Mouse (Mus musculus) adrenal gland, postnatal 4 days (tissue): Measurements from ENCODE around the gene Sfxn4. TPM values are rescaled to one million over a fixed set of nuclear protein-coding genes. Genes with fewer than 3 reads are reported as not detected.
A peak's percentile ranks its signal among the peaks of the same experiment; 100 is the strongest.

Experiments used
- DNase-seq, 2 experiments: peaks; one replicate each; pipeline ENCODE4 v3.0.0; 2021 to 2022; ENCODE audit warnings: low spot score in 2 of 2, mixed read lengths in 2 of 2
- total RNA-seq, 2 experiments: library from RNA; stranded (reverse); gene quantifications; 2 replicates each; pipeline ENCODE4 v1.2.3; 2021

Gene Sfxn4
- total RNA-seq, 2 experiments from 2014 or later = 6.4 to 6.7 TPM

DNA sequence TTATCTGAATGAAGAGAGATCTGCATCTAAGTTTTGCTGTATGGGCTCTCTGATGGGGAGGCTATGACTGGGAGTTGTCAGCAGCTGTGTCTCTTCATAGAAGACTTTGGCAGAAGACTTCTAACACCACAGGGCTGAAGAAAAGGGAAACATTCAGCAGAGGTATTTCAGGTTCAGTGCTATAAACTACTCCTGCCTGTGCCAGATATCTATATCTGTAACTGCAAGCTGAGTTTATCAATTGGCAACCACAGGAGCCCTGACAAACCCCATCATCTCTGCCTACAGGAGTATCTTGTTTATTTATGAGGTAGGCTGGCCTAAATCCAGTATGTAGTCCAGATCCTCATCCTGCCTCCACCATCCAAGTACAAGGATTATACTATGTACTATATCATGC is 18.0 kb downstream of the Sfxn4 start:
- DNase-seq = no peak

DNA sequence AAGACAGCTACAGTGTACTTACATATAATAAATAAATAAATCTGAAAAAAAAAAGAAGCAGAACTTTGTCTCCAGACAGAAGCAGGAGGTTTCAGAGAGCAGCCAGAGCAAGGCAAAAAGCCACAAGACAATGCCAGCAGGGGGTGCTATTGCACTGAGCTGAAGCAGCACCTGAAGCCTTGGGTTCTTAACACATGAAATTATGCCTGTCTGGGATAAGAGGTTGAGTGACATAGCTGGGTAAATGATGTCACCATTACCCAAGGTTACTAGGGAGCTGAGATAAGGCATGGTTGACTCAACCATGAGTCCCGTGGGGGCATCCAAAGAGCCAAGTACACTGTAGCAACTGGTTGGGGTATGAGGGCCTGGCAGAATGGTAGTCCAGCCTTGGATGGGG is 23.5 kb downstream of the Sfxn4 start:
- DNase-seq = peak; percentile 51 to 71

DNA sequence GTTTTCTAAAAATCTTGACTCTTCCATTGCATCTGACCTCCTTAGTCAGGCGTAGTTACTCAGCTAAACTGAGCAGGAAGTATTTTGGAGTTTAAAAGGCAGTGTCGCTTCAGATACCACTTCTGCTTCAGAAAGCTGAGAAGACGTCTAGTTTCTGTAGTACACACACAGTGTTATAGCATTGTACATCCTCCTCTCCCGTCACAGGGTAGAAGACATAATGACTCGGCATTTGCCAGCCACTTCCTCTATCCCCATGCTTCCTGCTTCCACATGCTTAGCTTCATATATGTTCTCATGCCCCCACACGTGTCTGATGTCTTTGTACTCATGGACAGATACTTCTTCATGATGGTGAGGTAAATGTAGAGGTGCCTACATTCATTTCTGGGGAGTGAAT is 42.6 kb downstream of the Sfxn4 start:
- no peak for DNase-seq

DNA sequence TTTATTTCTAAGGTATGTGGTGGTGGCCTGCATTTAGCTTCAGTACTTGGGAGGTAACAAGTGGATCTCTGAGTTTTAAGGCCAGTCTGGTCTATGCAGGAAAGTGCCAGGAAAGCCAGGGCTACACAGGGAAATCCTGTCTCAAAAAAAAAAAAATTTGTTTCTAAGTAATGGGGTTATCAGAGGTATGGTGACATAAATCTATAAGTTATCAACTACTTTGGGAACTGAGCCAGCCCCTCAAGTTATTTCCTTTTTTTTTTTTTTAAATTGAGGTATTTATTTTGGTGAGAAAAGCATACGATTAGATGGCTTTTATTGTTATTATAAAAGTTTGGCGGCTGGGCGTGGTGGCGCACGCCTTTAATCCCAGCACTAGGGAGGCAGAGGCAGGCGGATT is 48.1 kb downstream of the Sfxn4 start:
- no peak for DNase-seq

DNA sequence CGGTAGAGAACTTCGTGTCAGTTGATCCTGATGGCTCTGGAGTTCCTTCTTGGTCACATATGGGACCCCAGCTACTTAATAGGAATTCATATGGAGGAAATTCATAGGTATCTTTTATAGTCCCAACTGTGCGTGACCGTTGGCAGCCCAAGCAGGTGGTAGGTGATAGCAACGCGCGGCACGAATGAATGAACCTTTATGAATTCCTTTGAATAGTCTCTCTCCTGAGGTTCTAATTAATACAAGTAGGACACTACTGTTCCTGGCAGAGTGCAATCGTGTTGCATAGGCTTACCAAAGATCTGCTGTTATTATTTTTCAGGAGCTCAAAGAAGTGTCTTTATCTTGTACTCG is 49.3 kb downstream of the Sfxn4 start:
- no peak for DNase-seq

DNA sequence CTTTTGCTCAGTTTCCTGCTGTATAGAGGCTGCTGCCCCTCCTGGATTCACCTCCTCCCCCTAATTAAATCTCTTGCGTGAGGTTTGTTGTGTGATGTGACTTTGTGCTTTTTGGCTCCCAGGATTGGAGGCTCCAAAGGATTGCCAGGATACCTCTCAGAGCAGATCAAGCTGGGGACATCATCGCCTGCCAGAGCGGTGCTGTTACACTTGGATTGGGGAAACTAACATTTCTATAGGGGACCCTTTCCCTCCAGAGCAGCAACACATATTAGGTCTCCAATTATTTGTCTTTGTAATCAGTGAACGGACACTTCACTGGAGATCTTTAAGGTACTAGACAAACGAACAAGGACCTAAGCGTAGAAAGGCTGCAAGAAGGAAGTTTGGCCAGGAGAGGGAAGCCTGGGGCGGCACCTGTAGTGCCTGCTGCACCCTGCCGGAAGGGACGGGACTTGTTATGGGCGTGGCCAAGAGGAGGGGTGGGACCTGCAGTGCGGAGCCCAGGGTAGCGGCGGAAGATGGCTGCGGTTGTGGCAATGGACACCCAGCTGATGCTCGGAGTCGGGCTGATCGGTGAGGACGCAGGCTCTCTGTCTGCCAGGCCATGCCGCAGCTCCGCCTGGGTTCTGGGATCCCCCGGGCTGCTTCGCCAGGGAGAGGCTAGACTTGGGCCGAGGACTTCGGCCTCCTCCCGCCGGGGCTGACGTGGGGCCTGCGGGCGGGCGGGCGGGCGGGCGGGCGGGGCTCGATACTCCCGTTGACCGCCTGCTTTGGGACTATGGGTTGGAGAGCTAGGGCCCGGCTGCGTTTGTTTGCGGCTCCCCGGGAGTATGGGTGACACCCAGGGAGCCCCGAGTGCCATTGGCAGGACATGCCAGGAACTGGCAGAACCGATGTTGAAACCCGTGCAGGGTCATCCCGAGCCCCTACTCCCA is 49.9 kb downstream of the Sfxn4 start, which contains the start of gene Fam45a:
Fam45a (plus strand) TSS at position 488 of the 938 bp plus-strand sequence.
- DNase-seq = peak; percentile 75 to 87

DNA sequence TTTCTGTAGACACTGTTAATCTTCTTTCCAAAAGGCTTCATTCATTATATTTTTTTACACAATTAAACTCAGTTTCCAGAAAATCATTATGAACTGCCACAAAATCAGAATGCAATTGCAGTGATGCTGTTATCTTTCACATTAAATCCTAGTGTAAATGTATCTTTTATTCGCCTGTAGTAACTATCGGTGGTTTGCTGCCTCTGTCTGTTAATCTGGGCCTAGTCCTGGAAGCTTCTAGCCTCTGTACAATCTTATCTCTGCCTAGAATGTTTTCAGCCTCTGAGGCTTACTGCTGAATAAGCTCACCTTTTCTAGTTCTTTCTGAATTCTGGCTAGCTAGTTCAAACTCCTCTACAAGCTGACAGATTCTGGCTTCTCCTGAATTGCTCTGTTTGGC is 51.4 kb downstream of the Sfxn4 start:
- DNase-seq = no peak

DNA sequence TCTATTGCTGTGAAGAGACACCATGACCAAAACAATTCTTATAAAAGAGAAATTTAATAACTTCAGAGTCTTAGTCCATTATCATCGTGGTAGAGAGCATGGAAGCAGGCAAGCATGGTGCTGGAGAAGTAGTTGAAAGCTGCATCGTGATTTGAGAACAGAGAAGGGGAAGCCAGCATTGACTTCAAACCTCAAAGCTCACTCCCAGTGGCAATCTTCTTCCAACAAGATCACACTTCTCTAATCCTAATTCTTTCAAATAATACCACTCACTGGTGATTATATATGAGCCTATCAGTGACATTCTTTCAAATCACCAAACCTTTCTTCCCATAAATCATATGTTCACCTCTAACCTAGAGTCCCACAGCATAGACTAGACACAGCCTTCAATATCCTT is 56.4 kb downstream of the Sfxn4 start:
- DNase-seq = no peak

DNA sequence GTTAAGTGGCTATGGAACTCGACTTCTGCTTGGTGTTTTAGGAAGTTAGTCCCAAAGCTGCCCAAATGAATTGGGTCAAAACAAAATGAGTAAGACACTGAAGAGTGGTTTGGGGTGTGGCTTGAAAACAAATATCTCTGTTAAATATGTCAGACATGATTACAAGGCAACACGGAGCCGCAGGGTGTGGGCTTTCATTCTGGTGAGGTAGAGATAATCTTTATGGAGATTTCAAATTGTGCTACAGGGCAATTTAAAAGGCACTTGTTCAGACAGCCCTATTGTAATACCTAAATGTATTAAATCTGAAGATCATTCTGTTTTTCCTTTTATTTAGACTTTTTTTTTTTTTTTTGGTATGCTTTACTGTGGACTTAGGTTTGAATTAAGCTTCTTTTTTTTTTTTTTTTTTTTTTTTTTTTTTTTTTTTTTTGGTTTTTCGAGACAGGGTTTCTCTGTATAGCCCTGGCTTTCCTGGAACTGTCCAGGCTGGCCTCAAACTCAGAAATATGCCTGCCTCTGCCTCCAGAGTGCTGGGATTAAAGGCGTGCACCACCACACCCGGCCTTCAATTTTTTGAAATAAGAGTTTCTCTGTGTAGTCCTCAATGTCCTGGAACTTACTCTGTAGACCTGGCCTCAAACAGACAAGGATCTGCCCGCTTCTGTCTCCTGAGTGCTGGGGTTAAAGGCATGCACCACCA is 61.3 kb downstream of the Sfxn4 start:
- no peak for DNase-seq

DNA sequence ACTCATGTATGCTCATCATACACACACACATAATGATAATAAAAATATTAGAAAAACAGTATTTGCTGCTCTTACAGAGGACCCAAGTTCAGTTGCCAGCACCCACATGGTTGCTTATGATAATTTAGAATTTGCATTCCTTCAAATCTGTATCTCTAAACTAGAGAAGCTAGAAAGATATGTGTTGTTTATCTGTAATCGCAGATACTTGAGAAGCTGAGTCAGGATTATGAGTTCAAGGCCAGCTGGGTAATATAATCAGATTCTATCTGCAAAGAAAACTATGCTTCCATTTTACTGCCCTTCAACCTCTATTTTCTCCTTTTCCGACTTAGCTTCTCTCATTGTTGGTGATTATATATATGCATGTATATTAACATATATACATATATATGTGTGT is 63.9 kb downstream of the Sfxn4 start:
- DNase-seq = no peak

DNA sequence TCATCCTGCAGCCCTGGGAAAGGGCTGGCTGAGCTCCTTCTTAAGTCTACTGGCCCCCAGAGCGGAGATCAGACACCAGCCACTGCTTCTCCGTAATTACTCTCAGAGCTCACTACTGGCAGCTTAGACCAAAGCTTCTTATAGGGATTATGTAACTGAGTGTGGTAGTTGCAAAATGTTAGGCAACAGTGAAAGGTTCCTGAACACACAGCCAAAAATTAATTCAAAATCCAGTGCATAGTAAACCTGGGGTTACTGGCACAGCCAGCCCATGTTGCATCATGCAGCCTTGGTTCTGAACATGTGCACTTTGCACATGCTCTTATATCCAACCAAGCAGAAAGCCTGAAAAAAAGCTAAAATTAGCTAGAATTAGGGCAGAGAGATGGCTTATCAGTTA is 66.0 kb downstream of the Sfxn4 start:
- no peak for DNase-seq

DNA sequence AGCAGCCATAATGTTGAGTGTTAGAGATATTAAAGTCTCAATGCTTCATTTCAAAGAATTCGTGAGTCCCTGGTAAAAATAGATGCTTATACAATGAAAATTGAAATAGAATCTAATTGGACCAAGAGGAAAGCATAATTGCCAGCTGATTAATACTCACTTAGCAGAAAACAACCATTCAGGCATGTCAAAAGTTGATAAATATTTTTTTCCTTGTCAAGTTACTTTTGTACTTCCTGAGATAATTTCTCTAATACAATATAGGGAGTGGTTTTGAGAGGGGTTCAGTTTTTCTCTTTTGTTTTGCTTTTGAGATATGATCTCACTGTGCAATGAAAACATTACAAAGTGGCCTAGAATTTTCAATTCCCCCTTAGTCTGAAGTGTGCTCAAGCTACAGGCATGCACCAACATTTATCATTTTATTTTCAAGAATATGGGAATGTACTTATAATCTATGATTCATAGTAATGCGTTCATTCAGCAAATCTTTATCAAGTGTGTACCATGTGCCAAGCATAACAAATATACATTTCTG is 68.0 kb downstream of the Sfxn4 start:
- no peak for DNase-seq

DNA sequence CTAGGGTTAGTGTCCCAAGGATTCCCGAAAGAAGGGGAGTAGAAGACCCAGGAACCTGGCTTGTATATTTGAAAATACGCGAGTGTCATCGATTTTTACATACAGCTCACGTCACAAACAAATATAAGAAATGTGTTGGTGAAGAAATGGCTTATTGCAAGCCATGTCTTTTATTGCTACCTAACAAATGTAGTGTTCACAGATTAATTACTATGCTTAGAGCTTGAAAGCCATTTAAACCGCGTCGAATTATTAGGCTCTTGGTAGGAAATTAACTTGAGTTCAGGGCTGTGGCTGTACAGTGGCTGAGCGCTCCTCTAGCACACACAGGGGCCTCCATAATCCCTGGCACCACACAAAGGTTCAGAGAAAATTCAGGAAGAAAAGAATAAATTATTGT is 70.1 kb downstream of the Sfxn4 start:
- no peak for DNase-seq

DNA sequence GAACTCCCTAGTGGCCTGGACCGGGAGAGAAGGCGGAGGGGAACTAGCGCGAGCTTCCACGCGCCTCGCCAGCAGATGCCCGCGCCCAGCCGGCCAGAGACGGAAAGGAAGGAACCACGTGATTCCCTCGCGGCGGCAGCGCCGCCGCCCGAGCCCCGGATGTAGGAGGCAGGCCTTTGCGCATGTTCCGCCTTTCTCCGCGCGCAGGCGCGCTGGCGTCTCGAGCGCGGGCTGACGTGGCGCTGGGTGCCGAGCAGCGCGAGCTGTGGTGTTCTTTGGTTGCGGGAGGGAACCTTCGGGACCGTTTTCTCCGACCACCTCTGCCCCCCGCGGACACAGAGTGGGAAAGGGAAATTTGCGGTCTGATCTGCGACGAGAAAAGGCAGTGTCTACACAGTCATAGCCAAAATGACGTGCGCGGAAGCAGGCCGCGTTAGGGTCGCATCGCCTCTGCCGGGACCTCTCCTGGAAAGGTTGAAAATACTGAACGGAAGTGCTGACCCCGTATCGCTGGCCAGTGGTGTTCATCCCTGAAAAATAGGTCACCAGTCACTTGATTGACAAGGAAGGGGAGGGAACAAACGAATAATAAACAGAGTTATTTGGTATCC is 70.6 kb downstream of the Sfxn4 start, which contains the start of gene Eif3a:
Eif3a (minus strand) TSS at position 108 of the 611 bp plus-strand sequence.
- peak; percentile 92 to 95 for DNase-seq

DNA sequence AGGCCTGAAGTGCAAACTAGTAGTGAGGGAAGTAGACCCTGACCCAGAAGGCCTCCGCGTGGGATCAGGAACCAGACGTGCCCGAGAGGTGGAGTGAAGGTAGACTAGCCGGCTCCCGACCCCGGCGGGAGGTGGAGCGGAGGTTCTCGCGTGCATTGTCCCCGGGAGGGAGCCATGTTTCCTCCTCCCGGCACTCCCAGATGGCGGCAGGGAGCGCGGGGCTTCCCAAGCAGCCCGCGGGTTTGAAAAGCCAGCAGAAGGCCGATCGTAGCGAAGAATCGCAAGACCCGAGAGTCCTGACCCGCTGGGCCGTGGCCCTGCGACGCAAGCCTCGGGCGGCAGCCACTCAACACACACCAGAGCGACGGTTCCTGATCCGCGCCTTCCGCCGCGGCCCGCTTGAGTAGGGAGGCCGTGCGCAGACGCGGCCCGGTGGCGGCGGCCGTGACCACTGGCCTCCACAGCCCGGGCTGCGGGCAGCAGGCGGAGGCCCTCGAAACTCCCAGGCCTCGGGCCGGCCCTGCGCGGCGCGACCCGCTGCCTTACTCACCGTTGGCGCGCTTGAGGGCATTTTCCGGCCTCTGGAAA is 71.3 kb downstream of the Sfxn4 start:
- DNase-seq = peak; percentile 32 to 34

DNA sequence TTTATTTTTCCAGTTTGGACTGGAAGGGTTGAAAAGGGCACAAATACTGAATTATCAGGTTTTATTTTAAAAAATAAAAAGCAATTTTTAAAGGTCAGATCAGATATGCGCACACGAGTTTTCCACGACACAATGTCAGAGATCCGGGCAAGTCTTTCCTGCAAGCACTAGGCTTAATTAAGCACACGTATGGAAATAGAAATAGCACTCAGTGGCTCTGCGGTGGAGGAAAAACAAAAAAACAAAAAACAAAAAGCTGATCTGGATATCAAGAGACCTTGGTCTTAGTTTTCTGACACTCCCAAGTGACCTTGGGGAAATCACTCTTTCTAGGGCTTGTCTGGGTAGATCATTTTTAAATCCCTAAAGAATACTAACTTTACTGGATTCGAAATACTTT is 71.8 kb downstream of the Sfxn4 start:
- DNase-seq = no peak

DNA sequence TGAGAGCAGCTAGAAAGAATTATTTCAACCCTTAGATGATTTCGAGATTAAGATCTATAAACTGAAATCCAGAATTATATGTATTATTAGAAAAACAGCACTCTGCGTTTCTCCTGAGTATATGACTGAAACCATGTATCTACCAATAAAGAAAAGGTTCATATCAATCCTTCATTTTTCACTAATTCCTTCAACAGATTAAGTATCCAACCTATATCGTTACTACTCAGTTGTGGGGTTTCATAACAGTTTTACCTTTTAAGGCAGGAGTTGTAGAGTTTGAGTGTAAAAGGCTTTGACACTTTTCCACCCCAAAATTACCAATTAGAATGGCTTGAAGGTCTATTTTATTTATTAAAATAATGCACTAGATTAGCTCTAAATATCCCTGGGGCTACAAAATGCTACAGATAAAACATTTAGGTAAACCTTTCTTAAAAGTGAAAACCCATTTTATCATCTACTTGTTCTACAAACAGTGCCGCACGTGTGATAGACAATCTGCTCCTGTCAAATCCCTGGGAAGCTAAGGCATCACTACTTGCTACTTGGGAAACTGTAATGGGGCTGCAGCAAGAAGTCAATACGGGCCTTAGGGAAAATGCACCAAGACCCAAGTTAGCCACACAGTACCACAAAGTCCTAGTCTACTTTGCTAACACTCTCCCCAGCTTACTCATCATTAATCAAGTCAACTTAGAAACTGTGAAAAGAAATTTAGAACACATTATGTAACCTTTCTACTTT is 72.9 kb downstream of the Sfxn4 start:
- DNase-seq = no peak

DNA sequence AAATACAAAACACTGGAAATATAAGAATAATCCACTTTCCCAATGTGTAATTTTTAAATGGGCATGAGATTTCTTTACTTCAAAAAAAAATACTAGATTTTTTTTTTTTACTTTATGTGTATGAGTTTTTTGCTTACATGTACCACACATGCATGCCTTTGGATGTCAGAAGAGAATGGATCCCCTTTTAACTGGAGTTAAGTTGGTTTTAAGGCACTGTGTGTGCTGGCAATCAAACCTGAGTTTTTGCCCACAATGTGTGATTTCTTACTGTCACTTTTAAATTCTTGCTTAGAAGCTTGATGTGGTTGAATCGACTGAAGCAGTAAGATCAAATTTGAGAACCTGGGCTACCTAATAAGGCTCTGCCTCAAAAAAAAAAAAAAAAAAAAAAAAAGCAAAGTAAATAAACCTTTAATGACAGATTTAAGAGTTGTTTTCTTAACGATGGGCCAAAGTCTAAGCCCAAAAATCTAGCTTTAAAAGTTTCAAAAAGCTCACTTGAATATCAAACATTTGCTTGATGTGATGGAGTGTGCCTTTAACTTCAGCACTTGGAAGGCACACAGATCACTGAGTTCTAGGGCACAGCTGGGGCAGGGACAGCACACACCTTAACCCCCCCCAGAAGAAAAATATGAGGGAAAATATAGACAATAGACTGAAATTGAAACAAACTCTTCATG is 73.7 kb downstream of the Sfxn4 start:
- DNase-seq = no peak
